8 mouse cellular contexts compared by ENCODE assay signal in the genomic region with DNA sequence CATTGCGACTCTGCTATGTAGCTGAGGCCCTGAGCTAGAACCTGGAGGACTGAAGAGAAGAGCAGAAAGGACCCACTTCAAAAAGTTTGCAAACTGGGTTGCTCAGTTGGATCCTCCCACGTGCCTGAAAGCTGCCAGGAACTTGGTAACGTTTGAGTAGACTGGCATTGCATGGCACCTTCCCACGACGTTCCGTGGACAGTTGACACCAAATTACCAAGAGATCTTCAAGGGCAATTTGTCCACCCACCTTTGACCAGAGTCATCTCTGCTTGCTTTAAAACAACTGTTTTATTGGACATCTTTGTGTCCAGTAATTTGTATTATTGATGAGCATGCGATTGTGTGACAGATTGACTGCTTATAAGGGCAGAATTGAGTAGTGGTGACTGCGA. TPM values are rescaled to one million over a fixed set of nuclear protein-coding genes. Genes with fewer than 3 reads are reported as not detected.
DNase-seq lines count a peak whose midpoint lies in the region; ATAC-seq and TF ChIP-seq lines count a peak whose summit lies in the region.

A gene (minus strand): TSS at position 96 of the 395 bp plus-strand sequence.

- DNase-seq in liver, adult 2 months (ENCODE audit: extremely low read depth, low read depth, low spot score) = no peak
- no peak for DNase-seq in liver
- no peak for DNase-seq in adrenal gland, adult 18-20 months (ENCODE audit: low spot score in 2 of 2)
- no peak for DNase-seq in ovary, postnatal 14 days (ENCODE audit: low spot score)
- DNase-seq in layer of hippocampus, adult 18-20 months (ENCODE audit: low spot score in 2 of 2) = no peak

- no peak for TF ChIP-seq CTCF in liver, adult 2 months (IDR thresholded peaks at IDR 0.05; ENCODE audit: low read depth, low read length)

- H3K4me3 ChIP-seq in liver, adult 2 months (ENCODE audit: insufficient read depth, low read depth, low read length) = peak within 1 kb of the TSS; percentile 46; the same call in 1 of the 2 replicates
- peak within 1 kb of the TSS; percentile 60 for H3K4me3 ChIP-seq in embryonic facial prominence, embryonic 13.5 days

- H3K27me3 ChIP-seq in liver, adult 2 months (ENCODE audit: control insufficient read depth, insufficient read depth, low read length) = peaks cover 11% of the 10 kb centered on the region
- peaks cover 49% of the 10 kb centered on the region for H3K27me3 ChIP-seq in embryonic facial prominence, embryonic 13.5 days

- H3K9ac ChIP-seq in liver, adult 2 months (ENCODE audit: low read depth, low read length) = no peak within 1 kb of the TSS
- H3K9ac ChIP-seq in embryonic facial prominence, embryonic 13.5 days = peak within 1 kb of the TSS; percentile 71

- H3K79me2 ChIP-seq in liver, adult 2 months (ENCODE audit: control insufficient read depth, insufficient read depth, low read length) = no peaks in the 10 kb centered on the region

- no peaks in the 10 kb centered on the region for H3K9me3 ChIP-seq in embryonic facial prominence, embryonic 13.5 days

- 56% methylated on average over 8 of the region's 8 CpGs for WGBS in liver, adult 2 months
- 60% methylated on average over 8 of the region's 8 CpGs for WGBS in embryonic facial prominence, embryonic 13.5 days

- ATAC-seq in embryonic facial prominence, embryonic 13.5 days (ENCODE audit: insufficient number of reproducible peaks, insufficient read depth, low FRiP score, low TSS enrichment, low read depth) = no peak
- no peak for ATAC-seq in inflammation-experienced regulatory T-cells, adult 6 months
- ATAC-seq in monocyte, adult 5-6 weeks (replicated peaks; ENCODE audit: insufficient number of reproducible peaks, low FRiP score, low TSS enrichment, poor library complexity, severe bottlenecking) = no peak

- H3K4me2 ChIP-seq in embryonic facial prominence, embryonic 13.5 days = peak within 1 kb of the TSS; percentile 99

- no peaks in the 10 kb centered on the region for H3K36me3 ChIP-seq in liver, adult 2 months (ENCODE audit: control insufficient read depth, insufficient read depth, low read length)
- H3K36me3 ChIP-seq in embryonic facial prominence, embryonic 13.5 days = no peaks in the 10 kb centered on the region

- no peak for TF ChIP-seq POLR2A in liver, adult 2 months (IDR thresholded peaks at IDR 0.05; ENCODE audit: extremely low read depth, insufficient read depth, low read length)

- H3K27ac ChIP-seq in liver, adult 2 months (replicated peaks; ENCODE audit: insufficient read depth, low read depth, low read length) = no peak within 1 kb of the TSS
- H3K27ac ChIP-seq in embryonic facial prominence, embryonic 13.5 days = no peak within 1 kb of the TSS

- no peaks in the 10 kb centered on the region for H3K4me1 ChIP-seq in liver, adult 2 months (ENCODE audit: control insufficient read depth, insufficient read depth, low read length)
- H3K4me1 ChIP-seq in embryonic facial prominence, embryonic 13.5 days = peaks cover 4% of the 10 kb centered on the region

RNA-seq across cellular contexts. Expression of the gene that starts here (rescaled TPM):
- 0.07 and 0.09 TPM in 2 replicates for total RNA-seq in liver, adult 2 months (2014; rRNA removed)
- 0.01 TPM in 1 of 2 replicates, not detected in the other for polyA plus RNA-seq in liver, adult 2 months (2012; rRNA removed)
- 1.0 and 1.8 TPM in 2 replicates for polyA plus RNA-seq in embryonic facial prominence, embryonic 13.5 days (2015; fragmentation: Nextera tagmentation; extraction: Ambion mirVana)
- polyA plus RNA-seq in inflammation-experienced regulatory T-cells, adult 6 months (2017; shearing (Covaris generic)) = 10 to 100 TPM in 2 of 3 experiments, under 1 TPM in 1; 0.88 to 17.6 (median 14.3) TPM
- 2.9 to 11.8 TPM (median 5.1 TPM) in 3 replicates for total RNA-seq in monocyte, adult 5-6 weeks (2017)
- total RNA-seq in adrenal gland, adult 18-20 months (2021) = 1 to 10 TPM in 1 of 2 experiments, under 1 TPM in 1; 0.99 to 2.0 TPM
- 1 to 10 TPM; 3.2 to 4.0 TPM for total RNA-seq in layer of hippocampus, adult 18-20 months (2021)
